Mouse (Mus musculus) kidney, adult 8-10 months (tissue): ENCODE measurements around the gene Fam184b.
"Not testable (repeated sequence)": the region's sequence is repeated elsewhere in the genome, so short reads cannot be mapped to it uniquely, and the experiment has no call there.

Experiments used
- DNase-seq, 2 experiments: peaks; one replicate each; pipeline ENCODE4 v3.0.0; 2022

The Fam184b gene

GRCm38 (mm10) chr5:45638806-45639714 is at the start of gene Fam184b:
Fam184b (minus strand) TSS chr5:45639614.
- DNase-seq: peak; percentile 29 to 31

DNA sequence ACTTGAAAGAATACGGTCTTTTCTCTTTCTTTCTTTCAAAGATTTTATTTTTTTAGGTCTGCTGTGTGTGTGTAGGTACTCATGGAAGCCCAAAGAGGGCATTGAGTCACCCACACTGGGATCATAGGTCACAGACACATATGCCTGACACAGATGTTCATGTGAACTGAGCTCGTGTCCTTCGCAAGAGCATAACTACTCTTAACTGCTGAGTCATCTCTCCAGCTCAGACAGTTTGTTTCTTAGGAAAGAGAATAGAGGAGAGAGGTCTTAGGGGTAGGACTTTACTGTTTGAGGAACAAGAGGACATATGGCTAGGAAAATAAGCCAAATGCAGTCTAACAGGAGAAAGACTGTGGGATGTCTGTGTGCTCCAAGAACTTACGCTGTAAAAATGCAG is 49.7 kb upstream of the Fam184b start:
- no peak for DNase-seq

GRCm38 (mm10) chr5:45686223-45686622 is 46.8 kb upstream of the Fam184b start:
- DNase-seq: no peak

DNA sequence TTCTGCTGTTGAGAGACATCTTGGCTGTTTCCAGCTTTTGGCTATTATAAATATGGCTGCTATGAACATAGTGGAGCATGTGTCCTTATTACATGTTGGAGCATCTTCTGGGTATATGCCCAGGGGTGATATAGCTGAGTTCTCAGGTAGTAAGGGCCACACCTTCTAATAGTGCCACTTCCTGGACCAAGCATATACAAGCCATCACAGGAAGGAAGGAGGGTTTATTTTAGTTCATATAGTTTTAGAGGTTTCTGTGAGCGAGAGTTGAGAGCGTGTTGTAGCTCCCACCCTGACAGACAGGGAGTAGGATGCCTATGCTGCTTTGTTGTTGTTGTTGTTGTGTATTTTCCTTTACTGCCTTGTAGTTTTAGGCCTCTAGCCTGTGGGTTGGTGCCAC is 45.8 kb upstream of the Fam184b start:
- no peak for DNase-seq

DNA sequence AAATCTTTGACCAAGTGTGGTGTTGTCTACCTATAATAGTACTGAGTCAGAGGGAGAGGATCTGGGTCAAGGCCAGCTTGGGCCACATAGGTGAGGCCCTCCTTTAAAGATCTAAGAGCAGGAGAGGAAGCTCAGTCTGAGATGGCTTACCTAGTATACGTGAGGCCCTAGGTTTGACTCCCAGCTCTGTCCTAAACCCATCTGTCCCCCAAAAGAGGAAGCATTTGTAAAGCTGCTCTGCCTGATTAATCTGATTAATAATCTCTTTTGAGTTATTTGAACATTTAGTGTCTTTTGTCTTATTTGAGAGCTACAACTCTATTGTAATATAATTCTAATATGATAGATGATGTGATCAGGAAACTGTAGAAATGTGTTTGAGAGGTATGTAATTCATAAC is 44.0 kb upstream of the Fam184b start:
- no peak for DNase-seq

- DNase-seq: no peak
Measured at GRCm38 (mm10) chr5:45679955-45680354, 40.5 kb upstream of the Fam184b start.

GRCm38 (mm10) chr5:45677639-45678038 is 38.2 kb upstream of the Fam184b start:
- DNase-seq: no peak

DNA sequence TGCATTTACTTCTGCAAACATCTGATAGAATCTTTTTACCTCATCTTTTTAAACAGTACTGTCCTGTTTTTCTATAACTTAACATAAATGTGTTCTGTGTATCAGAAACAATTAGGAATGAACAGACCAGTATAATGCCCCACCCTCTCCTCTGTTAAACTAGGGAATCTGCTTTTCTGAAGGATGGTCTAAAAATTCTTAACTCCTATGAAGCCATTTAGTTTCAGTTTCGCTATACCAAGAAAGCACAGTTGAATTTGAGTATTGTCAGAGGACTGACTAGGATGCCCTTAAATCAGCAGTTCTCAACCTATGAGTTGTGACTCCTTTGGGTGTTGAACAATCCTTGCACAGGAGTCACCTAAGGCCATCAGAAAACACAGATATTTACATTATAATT is 35.6 kb upstream of the Fam184b start:
- DNase-seq: no peak

GRCm38 (mm10) chr5:45670894-45671494 is 31.6 kb upstream of the Fam184b start:
- DNase-seq: no peak

DNA sequence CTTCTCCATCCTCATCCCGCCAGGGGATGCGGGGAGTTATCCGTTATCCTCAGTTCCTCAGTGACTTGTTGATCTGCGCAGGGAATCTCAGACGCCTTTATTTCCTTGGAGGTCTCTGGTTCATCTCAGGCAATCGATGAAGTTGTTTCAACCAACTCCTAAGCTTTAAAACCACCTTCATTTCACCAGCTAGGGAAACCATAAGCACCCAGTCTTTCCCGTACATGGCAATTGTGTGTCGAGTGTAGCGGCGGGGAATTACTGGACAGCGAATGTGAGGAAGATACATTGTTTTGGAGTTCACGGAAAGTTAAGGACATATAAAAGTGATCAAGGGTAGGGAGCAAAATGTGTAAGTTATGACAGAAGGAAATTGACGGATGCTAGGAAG is 30.9 kb upstream of the Fam184b start:
- no peak for DNase-seq

GRCm38 (mm10) chr5:45669598-45670279 is 30.3 kb upstream of the Fam184b start, which contains the start of gene Ncapg:
Ncapg (plus strand) TSS chr5:45669919.
- DNase-seq: peak; percentile 99

DNA sequence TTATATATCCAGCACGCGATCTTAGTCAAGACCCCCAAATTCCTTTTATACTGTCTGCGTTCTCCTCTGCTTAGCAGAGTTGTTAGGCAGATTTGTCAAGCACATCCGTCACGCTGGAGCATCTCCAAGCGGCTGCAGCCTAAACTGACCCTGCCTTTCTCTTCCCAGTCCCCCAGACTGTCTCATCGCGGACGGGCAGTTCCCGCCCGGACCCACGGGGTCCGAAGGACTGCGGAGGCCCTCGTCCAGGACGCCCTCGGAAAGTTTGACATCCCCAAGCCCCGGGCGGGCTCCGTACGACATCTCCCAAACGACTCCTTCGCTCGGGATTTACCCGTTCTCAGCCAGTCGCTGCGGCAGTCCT is 29.8 kb upstream of the Fam184b start:
- no peak for DNase-seq

GRCm38 (mm10) chr5:45668831-45669230 is 29.4 kb upstream of the Fam184b start:
- DNase-seq: no peak

DNA sequence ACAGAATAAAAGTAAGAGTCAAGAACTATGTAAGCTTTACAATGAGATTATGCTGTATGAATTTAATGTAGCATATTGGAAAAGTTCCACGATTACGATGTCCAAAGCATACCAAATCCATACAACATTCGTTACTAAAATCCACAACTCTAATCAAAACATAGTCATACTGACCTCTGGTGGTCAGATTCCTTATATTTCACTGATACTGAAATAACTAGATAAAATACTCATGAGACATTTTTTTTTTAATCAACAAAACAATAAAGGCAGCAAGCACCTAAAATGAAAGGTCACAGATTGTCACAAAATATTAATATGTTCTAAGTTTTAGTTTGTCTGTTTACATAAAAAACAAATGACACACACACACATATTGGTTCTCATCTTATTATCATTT is 28.9 kb upstream of the Fam184b start:
- DNase-seq: peak in 1 of 2 experiments; percentile 30

GRCm38 (mm10) chr5:45658406-45658805 is 19.0 kb upstream of the Fam184b start:
- DNase-seq: not testable (repeated sequence)

DNA sequence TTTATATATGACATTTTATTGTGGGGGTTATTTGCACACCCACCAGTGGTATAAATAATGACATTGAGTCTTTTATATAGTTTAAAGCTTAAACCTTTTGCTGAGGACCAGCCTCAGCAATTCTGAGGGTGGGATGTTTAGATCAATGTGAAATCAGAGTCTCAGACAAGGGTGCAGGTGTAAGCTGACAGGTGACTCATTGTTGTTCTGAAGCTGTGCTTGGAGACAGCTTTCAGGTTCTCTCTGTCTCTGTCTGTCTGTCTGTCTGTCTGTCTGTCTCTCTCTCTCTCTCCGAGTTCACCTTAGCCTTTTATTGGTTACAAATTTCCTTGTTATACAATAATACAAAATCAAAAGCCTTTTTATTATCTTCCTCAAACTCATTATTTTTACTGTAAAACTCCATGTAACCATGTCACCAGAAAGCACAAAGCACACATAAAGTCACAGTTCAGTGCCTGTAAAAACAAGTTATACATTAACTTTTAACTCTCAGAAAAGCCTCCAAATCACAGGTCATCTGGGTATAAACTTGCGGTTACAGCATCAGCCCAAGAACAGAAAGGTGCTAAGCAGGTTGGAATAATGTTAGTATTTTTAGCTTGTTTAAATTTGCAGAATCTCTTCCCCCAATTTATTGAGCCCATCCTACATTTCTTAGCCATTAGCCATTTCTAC is 11.8 kb upstream of the Fam184b start:
- peak; percentile 13 to 57 for DNase-seq

DNA sequence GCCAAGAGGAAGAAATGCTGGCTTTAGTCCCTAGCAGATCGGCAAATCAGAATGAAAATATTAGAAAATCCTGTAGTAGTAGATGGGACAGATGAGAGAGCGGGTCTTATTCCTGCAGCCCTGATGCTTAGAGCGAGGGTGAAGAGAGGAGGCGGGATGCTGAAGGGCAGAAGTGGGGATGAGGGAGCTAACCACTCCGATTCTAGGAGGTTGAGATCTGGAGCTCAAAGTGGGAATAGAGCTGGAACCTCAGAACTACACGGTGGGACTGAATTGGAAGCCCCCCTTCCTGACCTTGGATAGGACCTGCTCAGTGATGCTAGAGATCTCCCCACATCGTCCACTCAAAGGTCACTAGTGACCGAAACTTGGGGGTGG is 290 bp upstream of the Fam184b start:
- DNase-seq: no peak

DNA sequence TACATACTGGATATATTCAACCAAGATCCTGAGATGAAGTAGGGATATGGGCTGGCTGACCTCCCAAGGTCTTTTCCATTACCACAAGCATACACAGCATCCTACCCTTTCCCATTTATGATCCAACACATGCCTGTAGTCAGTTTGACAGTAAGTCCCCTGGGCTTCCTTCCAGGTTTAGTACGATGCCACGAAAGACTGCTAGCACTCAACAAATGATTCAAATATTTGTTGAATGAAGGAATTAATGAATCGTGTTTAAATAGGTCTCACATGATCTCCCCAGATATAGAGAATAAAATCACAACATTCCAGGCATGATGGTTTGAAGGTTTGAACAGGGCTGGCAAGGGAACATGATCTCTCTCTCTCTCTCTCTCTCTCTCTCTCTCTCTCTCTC is 1.0 kb downstream of the Fam184b start:
- DNase-seq: no peak

DNA sequence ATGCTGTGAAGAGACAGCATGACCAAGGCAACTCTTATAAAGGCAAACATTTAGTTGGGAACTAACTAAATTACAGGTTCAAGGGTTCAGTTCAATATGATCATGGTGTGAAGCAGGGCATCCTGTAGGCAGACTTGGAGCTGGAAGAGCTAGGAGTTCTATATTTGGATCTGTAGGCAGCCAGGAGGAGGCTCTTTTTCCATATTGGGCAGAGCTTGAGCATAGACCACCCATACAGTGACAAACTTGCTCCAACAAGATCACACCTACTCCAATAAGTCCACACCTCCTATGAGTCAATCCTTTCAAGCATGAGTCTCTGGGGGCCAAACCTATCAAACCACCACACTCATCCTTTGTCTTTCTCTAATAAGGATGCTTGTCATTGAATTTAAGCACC is 9.9 kb downstream of the Fam184b start:
- no peak for DNase-seq

GRCm38 (mm10) chr5:45627771-45628170 is 11.6 kb downstream of the Fam184b start:
- DNase-seq: no peak

DNA sequence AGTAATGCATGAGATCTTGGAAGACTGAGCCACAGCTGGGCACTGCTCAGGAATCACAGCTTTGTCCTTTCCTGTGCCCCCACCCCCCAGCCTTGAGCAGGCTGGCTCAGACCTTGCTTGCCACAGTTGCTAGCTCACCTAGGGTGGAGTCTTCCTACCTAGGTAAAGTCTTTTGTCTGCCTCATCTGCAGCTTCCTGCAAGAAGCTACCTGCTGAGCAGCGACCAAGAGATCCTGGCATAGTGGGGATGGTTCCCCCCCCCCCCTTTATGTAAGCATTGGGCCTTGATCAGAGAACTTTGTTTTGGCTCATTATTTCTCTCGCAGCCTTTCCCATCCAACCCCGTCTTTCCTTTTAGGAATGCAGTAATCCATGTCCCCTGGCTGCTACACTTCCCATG is 17.9 kb downstream of the Fam184b start:
- DNase-seq: no peak

GRCm38 (mm10) chr5:45599056-45599455 is 40.4 kb downstream of the Fam184b start:
- DNase-seq: peak in 1 of 2 experiments; percentile 20

GRCm38 (mm10) chr5:45595363-45596039 is 43.9 kb downstream of the Fam184b start:
- no peak for DNase-seq
